Mouse (Mus musculus) stomach, embryonic 14.5 days (tissue): ENCODE data around the gene Vps72. TPM values are rescaled to one million over a fixed set of nuclear protein-coding genes. Genes with fewer than 3 reads are reported as not detected.

ENCODE experiments used
- ATAC-seq: fragments of 200-750 bp; cut with Nextera tagmentation; 2 replicates; pipeline ENCODE4 v1.8.0; 2017; ENCODE audit warnings: low read depth, moderate TSS enrichment; ENCODE audit not compliant: insufficient number of reproducible peaks, insufficient read depth, low FRiP score
- H3K27ac ChIP-seq: fragments of 300-500 bp; sonication (generic); 2 replicates; pipeline ENCODE4 v1.5.1; 2014; ENCODE audit warnings: mild to moderate bottlenecking, low read length, moderate library complexity, mixed read lengths
- H3K27me3 ChIP-seq: fragments of 300-500 bp; sonication (generic); 2 replicates; pipeline ENCODE4 v1.6.1; 2014; ENCODE audit warnings: low read length, control low read depth, mixed read lengths; ENCODE audit not compliant: control insufficient read depth, insufficient read depth
- H3K36me3 ChIP-seq: fragments of 300-500 bp; sonication (generic); 2 replicates; pipeline ENCODE4 v1.6.1; 2014; ENCODE audit warnings: mild to moderate bottlenecking, control low read depth, low read length, moderate library complexity, mixed read lengths; ENCODE audit not compliant: control insufficient read depth, insufficient read depth
- H3K4me1 ChIP-seq: fragments of 300-500 bp; sonication (generic); 2 replicates; pipeline ENCODE4 v1.6.1; 2014; ENCODE audit warnings: low read length, control low read depth, mixed read lengths; ENCODE audit not compliant: control insufficient read depth, insufficient read depth
- H3K4me2 ChIP-seq: fragments of 300-500 bp; sonication (generic); replicated peaks from 2 replicates; pipeline ENCODE4 v1.6.1; 2014; ENCODE audit warnings: low read depth, low read length, control low read depth
- H3K4me3 ChIP-seq: fragments of 300-500 bp; sonication (generic); 2 replicates; pipeline ENCODE4 v1.5.1; 2014; ENCODE audit warnings: low read depth, low read length, control low read depth
- H3K9ac ChIP-seq: fragments of 300-500 bp; sonication (generic); replicated peaks from 2 replicates; pipeline ENCODE4 v1.6.1; 2014; ENCODE audit warnings: low read depth, mild to moderate bottlenecking, control low read depth, low read length, moderate library complexity, mixed read lengths
- H3K9me3 ChIP-seq: fragments of 300-500 bp; sonication (generic); 2 replicates; pipeline ENCODE4 v1.6.1; 2016; ENCODE audit warnings: low read depth, low read length, control low read depth; ENCODE audit not compliant: control insufficient read depth
- WGBS: fragments of 180-500 bp; shearing (Covaris S2); extraction: QIAGEN DNeasy Blood & Tissue Kit; methylation state at CpG from one replicate; pipeline ENCODE4 v1.1.7; 2014; 5-methylcytosine and 5-hydroxymethylcytosine counted together
- polyA plus RNA-seq: library from polyadenylated mRNA; unstranded; fragments of >200 nt; fragmentation: Nextera tagmentation; extraction: Ambion mirVana; gene quantifications from 2 replicates; pipeline ENCODE4 v1.2.1, GENCODE M21; 2014

Gene Vps72
- polyA plus RNA-seq, 1 experiment from 2014 or later = 156 TPM

DNA sequence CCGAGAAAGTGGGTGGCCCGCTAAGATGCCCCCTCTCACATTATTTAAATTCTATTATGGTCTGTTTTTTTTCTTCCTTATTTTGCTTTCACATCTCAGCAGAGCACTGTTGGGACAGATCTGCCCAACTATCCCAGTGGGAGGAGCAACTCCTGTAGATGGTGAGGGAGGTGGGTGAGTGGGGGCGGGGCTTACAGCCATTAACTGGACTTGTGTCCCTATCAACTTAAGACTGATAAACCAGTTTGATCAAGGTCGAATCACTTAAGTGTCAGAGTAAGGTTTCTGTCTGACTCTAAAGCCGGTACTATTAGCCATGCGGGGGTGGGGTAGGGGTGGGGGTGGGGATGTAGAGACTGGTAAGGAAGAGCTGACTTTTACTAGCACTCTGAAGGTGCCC is 24.2 kb downstream of the Vps72 start:
- ATAC-seq = peak; percentile 44
- H3K27ac ChIP-seq = no peak overlapping the region
- H3K4me1 ChIP-seq = 0 out of 2 replicates have a peak, but pooled peaks cover 11% of the 10 kb centered on the region
- H3K4me2 ChIP-seq = peak overlapping the region; percentile 53
- no peaks in the 10 kb centered on the region for H3K9me3 ChIP-seq
- H3K27me3 ChIP-seq = no peaks in the 10 kb centered on the region
- H3K36me3 ChIP-seq = peaks cover 9% of the 10 kb centered on the region; the same call in 1 of the 2 replicates
- H3K4me3 ChIP-seq = peak overlapping the region; percentile 32
- 14% methylated on average over 6 of the region's 6 CpGs for WGBS
- H3K9ac ChIP-seq = 0 out of 2 replicates have a peak overlapping the region, but pooled peaks have one; percentile 21

- Histone ChIP-seq H3K4me2 (peak overlapping the region; percentile 53), H3K9me3 (no peaks in the 10 kb centered on the region), H3K9ac (no peak overlapping the region), H3K27me3 (no peaks in the 10 kb centered on the region), H3K36me3 (peaks cover 9% of the 10 kb centered on the region; the same call in 1 of the 2 replicates), H3K27ac (no peak overlapping the region), H3K4me1 (0 out of 2 replicates have a peak, but pooled peaks cover 11% of the 10 kb centered on the region), H3K4me3 (no peak overlapping the region)
- no peak for ATAC-seq
- WGBS = 79% methylated on average over 7 of the region's 7 CpGs
Measured at GRCm38 (mm10) chr3:95135433-95136052, 24.7 kb downstream of the Vps72 start.

DNA sequence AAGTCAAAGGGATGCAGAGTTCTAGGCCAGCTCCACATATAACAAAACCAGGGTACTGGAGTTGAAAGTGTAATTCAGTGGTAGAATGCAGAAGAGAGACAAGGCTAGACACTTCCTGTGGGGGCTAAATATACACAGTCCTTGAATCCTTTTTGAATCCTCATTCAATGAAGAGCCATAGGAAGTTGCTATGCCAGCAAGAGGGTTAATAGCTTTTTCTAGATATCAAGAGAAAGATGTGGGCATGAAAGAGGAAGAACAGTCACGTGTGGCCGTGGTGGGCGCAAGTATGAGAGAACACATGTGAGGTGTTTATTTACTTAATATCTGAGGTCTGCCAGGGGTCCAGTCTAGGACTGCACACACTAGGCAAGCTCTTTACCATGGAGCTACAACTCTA is 25.5 kb downstream of the Vps72 start:
- no peak overlapping the region for H3K4me2 ChIP-seq
- H3K27ac ChIP-seq = no peak overlapping the region
- ATAC-seq = no peak
- 91% methylated on average over 3 of the region's 3 CpGs for whole genome bisulfite sequencing
- H3K27me3 ChIP-seq = no peaks in the 10 kb centered on the region
- H3K36me3 ChIP-seq = peaks cover 9% of the 10 kb centered on the region; the same call in 1 of the 2 replicates
- no peak overlapping the region for H3K4me3 ChIP-seq
- no peak overlapping the region for H3K9ac ChIP-seq
- no peaks in the 10 kb centered on the region for H3K9me3 ChIP-seq
- H3K4me1 ChIP-seq = 0 out of 2 replicates have a peak, but pooled peaks cover 11% of the 10 kb centered on the region

GRCm38 (mm10) chr3:95139586-95140288 is 28.9 kb downstream of the Vps72 start:
- Histone ChIP-seq H3K4me2 (no peak overlapping the region), H3K9me3 (no peaks in the 10 kb centered on the region), H3K9ac (no peak overlapping the region), H3K4me1 (0 out of 2 replicates have a peak, but pooled peaks cover 8% of the 10 kb centered on the region), H3K4me3 (no peak overlapping the region), H3K27ac (no peak overlapping the region), H3K27me3 (no peaks in the 10 kb centered on the region), H3K36me3 (peaks cover 5% of the 10 kb centered on the region; the same call in 1 of the 2 replicates)
- 70% methylated on average over 25 of the region's 25 CpGs for WGBS
- no peak for ATAC-seq

DNA sequence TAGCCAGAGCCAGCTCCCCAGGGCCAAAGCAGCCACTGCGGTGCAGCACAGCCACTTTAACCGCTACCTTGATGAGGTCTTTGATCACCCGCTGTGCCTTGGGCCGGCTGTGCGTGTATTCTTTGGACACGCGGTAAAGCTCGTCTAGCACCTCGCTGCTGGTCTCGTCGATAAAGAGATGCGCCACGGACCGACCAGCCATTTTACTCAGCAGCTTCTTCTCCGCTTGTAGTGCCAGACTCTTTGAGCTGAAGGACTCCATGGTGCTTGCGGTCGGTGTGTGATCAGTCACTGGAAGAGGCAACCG is 29.4 kb downstream of the Vps72 start:
- Histone ChIP-seq H3K9me3 (no peaks in the 10 kb centered on the region), H3K9ac (no peak overlapping the region), H3K36me3 (peaks cover 5% of the 10 kb centered on the region; the same call in 1 of the 2 replicates), H3K4me1 (0 out of 2 replicates have a peak, but pooled peaks cover 3% of the 10 kb centered on the region), H3K4me2 (no peak overlapping the region), H3K4me3 (no peak overlapping the region), H3K27me3 (no peaks in the 10 kb centered on the region), H3K27ac (no peak overlapping the region)
- ATAC-seq = no peak
- 68% methylated on average over 18 of the region's 18 CpGs for WGBS

- Histone ChIP-seq H3K9me3 (no peaks in the 10 kb centered on the region), H3K36me3 (peaks cover 5% of the 10 kb centered on the region; the same call in 1 of the 2 replicates), H3K27ac (no peak overlapping the region), H3K27me3 (no peaks in the 10 kb centered on the region), H3K4me3 (no peak overlapping the region), H3K4me1 (no peaks in the 10 kb centered on the region), H3K9ac (no peak overlapping the region), H3K4me2 (no peak overlapping the region)
- 93% methylated on average over 6 of the region's 6 CpGs for WGBS
- ATAC-seq = no peak
Measured at GRCm38 (mm10) chr3:95140795-95141194, 30.0 kb downstream of the Vps72 start.

- ATAC-seq = no peak
- H3K4me3 ChIP-seq = no peak overlapping the region
- H3K4me2 ChIP-seq = no peak overlapping the region
- no peaks in the 10 kb centered on the region for H3K9me3 ChIP-seq
- WGBS = 91% methylated on average over 9 of the region's 9 CpGs
- no peak overlapping the region for H3K9ac ChIP-seq
- H3K4me1 ChIP-seq = no peaks in the 10 kb centered on the region
- H3K36me3 ChIP-seq = peaks cover 5% of the 10 kb centered on the region; the same call in 1 of the 2 replicates
- no peaks in the 10 kb centered on the region for H3K27me3 ChIP-seq
- no peak overlapping the region for H3K27ac ChIP-seq
Measured at GRCm38 (mm10) chr3:95141474-95141873, 30.7 kb downstream of the Vps72 start.

DNA sequence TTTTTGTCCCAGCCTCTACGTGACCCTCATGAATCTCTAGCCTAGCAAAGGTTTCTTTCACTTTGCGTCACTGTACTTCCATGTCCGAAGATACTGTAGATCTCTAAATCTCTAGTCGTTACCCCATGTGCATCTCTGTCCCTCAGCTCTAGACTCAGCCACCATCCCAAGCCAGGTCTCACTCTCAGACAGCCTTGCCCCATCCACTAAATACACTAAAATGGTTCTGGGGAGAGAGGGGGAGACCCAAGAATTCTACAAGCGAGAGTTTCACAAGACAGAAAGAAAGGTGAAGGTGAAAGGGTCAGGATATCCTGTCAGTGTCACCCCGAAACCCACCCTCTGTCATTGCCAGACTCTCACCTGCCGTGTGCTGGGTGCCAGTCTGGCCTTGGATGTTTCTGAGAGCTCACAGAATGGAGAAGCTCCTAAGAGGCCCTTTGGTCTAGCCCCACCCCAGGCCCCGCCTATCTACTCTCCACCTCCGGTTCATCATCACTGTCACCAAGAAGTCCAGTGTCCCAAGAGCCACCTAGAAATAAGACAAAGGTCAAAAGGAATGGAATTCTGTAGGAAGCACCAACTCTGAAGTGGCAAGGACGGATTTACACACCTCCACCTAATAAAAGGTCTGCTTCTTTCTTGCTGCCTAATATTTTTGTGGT is 31.3 kb downstream of the Vps72 start, which contains the start of gene Tnfaip8l2:
Gene Tnfaip8l2 (minus strand): TSS at position 409 of the 665 bp plus-strand sequence.
- no peaks in the 10 kb centered on the region for H3K27me3 ChIP-seq
- WGBS = 82% methylated on average over 10 of the region's 10 CpGs
- H3K4me2 ChIP-seq = no peak within 1 kb of the TSS
- ATAC-seq = no peak
- H3K27ac ChIP-seq = no peak within 1 kb of the TSS
- no peaks in the 10 kb centered on the region for H3K4me1 ChIP-seq
- H3K4me3 ChIP-seq = no peak within 1 kb of the TSS
- no peaks in the 10 kb centered on the region for H3K9me3 ChIP-seq
- peaks cover 5% of the 10 kb centered on the region; the same call in 1 of the 2 replicates for H3K36me3 ChIP-seq
- H3K9ac ChIP-seq = no peak within 1 kb of the TSS
